Mouse (Mus musculus) liver, adult (tissue): ENCODE results near the gene Pigk.

Experiments used
- GATA4 ChIP-seq: IDR thresholded peaks from 2 replicates; pipeline ENCODE4 v1.6.1; 2014; ENCODE audit warnings: mild to moderate bottlenecking, low read length; ENCODE audit not compliant: insufficient replicate concordance

Pigk gene

GRCm38 (mm10) chr3:152713991-152714902, at the start of gene Pigk:
Gene Pigk, plus strand, starts transcription at chr3:152714100.
- TF ChIP-seq GATA4: no peak; the same call in 1 of the 2 replicates

- no peak for TF ChIP-seq GATA4
Measured at GRCm38 (mm10) chr3:152666991-152667355, 46.9 kb upstream of the Pigk start.

DNA sequence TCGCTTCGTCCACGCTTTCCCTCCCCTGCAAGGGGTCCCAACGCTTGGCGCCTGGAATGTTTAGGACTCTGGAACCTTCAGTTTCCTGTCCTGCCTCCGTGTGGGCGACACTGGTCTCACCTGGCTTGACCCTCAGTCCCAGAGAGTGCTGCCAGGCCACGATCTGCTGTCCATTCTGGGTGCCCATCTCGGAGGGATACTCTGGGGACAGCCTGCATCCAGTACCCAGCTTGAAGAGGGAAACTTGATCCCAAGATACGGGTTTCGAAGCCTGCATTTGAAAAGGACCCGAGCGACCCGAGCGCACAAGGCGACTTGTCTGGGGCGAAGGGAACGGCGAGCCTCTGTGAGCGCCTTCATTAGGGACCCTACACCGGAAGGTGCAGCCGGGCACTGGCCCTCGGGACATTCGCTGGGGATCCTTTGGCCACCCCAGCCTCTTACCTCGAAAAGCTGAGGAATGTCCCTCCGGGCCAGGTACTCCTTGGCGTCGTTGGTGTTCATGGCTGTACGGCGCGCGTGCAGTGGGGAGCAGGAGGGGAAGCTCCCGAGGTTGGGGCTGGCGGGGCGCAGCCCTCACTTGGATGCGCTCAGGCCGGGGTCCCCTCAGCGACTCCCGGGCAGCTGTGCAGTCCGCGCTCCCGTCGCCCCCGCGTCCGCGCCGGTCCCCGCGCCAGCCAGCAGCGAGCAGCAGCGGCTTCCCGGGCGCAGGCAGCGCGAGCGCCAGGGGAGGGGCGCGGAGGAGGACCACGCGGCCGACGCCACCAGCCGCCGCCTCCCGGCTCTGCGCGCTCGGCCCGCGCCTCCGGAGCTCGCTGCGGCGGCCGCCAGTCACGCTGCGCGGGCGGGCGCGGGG, 46.3 kb upstream of the Pigk start:
- TF ChIP-seq GATA4: no peak

DNA sequence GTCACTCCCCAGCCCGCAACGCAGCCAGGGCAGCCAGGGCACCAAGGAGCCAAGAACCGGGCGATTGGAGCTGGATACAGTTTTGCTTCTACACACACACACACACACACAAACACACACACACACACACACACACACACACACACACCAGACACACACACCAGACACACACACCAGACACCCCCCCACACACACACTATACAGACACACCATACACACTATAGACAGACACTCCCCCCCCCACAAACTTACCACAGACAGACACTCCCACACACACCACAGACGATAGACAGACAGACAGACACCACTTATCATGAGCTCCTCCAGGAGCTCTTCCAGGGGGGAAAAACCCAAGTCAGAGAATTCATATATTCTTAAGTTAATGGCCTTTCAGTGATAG, 45.7 kb upstream of the Pigk start, which contains the start of gene Ak5:
Ak5 (minus strand) TSS at position 122 of the 400 bp plus-strand sequence.
- TF ChIP-seq GATA4: no peak

- no peak for TF ChIP-seq GATA4
Measured at GRCm38 (mm10) chr3:152668793-152669192, 45.1 kb upstream of the Pigk start.

- TF ChIP-seq GATA4: no peak
Measured at GRCm38 (mm10) chr3:152669783-152670182, 44.1 kb upstream of the Pigk start.

DNA sequence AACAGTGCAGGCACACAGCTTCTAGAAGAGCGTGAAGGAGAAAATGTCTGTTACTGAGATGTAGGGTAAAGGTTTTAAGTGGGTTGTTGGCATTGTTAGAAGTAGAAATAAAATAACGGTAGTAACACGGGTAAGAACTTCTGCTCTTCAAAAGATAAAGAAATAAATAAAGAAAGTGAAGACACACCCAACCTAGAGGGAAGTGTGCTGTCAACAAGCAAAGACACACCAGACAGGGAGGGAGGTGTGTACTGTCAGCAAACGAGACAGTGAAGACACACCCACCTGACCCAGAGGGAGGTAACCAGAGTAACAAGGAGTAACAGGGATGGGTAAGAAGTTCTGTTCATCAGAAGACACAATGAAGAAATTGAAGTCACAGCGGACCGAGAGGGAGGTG, 39.2 kb upstream of the Pigk start:
- TF ChIP-seq GATA4: no peak

DNA sequence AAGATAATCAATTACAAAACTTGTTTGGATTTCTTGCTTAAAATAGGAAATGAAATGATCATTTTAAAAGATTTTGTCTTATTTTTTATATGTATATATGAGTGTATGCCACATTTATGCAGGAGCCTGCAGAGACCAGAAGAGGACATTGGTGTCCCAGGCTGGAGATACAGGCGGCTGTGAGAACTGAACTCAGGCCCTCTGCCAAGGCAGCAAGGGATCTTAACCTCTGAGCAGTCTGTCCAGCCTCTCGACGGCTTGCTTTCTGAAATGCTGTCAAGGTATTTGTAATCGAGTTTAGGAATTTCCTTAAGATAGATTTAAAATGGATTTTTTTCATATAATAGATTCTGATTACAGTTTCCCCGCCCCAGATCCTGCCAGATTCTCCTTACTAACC, 25.4 kb upstream of the Pigk start:
- no peak for TF ChIP-seq GATA4

GRCm38 (mm10) chr3:152689105-152689504, 24.8 kb upstream of the Pigk start:
- TF ChIP-seq GATA4: no peak

- TF ChIP-seq GATA4: no peak
Measured at GRCm38 (mm10) chr3:152694950-152695349, 18.9 kb upstream of the Pigk start.

DNA sequence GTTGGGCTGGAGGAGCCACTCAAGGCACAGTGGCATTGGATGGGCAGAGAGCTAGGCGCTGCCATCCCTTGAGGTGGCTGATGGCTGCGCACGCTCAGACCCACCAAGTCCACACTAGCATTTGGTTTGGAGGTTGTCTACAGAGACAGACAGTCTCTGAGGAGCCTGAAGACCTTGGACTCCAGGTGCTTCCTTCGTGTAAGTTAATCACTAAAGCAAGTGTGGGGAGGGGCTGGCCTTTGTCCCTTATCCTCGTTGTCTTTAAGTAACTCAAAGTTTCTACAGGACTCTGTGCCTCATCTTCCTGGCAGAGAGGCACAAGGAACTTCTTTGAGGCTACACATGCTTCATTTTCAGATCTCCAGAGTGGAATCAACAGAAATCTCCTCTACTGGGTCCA, 15.9 kb upstream of the Pigk start:
- no peak for TF ChIP-seq GATA4

DNA sequence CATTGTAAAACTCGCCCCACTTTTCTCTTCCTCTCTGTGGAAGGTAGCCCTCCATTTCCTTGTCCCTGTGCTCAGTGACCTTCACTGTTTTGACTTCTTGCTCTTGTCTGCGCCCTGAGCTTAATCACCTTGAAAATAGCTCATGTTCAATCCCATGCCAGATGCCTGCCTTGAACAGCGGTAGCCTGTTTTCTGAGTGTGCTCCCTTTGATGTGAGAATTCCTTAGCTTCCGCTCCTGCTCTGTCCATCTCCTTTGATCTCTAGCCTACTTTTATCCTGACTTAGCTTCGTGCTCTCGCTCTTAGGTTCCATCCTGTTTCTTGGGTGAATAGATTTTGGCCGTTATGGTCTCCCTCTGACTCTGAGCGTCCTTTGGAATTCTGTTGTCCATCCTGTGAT, 14.6 kb upstream of the Pigk start:
- TF ChIP-seq GATA4: no peak

- TF ChIP-seq GATA4: no peak
Measured at GRCm38 (mm10) chr3:152702274-152702843, 11.5 kb upstream of the Pigk start.

DNA sequence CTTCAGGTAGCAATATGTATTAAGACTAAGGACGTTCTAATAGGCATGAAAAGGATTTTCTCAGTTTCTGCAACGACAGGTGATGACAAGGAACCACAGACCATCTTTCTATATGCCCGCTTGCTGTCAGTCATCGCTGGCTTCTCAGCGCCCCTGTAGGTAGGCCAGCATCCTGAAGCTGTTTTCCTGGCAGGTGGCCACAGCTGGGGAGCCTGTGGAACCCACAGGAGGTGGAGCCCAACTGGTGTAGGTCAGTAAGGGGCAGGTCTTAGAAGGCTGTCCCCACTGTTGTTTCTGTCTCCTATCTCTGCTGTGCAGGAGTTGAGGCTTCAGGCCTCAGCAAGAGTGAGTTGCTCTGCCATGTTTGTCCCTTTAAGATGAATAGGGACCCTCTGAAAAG, 8.1 kb upstream of the Pigk start:
- TF ChIP-seq GATA4: no peak

DNA sequence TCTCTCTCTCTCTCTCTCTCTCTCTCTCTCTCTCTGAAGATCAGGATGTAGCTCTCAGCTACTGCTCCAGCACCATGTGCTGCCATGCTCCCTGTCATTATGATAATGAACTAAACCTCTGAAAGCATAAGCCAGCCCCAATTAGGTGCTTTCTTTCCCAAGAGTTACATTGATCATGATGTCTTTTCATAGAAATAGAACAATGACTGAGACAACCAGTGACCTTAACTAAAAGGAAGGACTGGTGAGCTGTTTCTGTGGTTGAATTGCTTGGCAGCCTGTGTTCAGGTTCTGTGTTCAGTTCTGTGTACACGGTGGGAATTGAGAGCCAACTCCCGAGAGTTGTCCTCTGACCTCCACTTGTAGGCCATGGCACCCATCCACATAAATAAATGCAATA, 7.0 kb upstream of the Pigk start:
- TF ChIP-seq GATA4: no peak
